Mouse (Mus musculus): Measurements from ENCODE around the gene Fancd2. TPM values are rescaled to one million over a fixed set of nuclear protein-coding genes. Genes with fewer than 3 reads are reported as not detected.

Gene Fancd2
- polyA plus RNA-seq, 1 experiment from 2014 or later = 2.5 TPM

DNA sequence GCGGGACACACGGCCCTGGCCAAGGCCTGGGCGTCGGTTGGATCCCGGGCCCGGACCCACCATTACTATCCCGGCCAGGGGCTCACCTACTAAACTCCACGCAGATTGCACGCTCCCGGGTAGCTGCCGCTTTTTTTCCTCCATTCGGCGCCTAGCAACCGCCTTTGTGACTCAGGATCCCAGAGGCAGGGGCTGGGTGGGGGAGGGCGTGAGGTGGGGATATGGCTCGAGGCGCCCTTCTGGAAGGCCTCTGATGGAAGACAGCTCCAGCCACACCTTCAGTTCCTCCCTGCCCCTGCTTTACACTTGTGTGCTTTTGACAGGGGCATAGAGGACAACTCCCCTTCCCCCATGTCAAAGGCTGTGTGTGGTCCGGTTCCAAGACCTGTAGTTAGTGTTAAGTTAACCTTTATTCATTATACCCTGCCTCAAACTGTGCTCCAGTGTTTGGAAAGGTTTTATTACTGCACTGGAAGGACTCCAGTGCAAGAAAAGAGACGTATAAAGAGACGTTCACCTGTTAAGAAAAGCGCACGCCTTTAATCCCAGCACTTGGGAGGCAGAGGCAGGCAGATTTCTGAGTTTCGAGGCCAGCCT is 69.2 kb downstream of the Fancd2 start, which contains the start of gene Fancd2os:
Fancd2os (minus strand) TSS at position 173 of the 597 bp plus-strand sequence.
- Histone ChIP-seq H3K4me1 (replicated peaks; ENCODE audit: control insufficient read depth, insufficient read depth, low read length) (peaks cover 9% of the 10 kb centered on the region), H3K9me3 (ENCODE audit: control insufficient read depth, low read length) (no peaks in the 10 kb centered on the region), H3K36me3 (replicated peaks; ENCODE audit: control insufficient read depth, insufficient read depth) (no peaks in the 10 kb centered on the region), H3K9ac (no peak within 1 kb of the TSS), H3K27me3 (ENCODE audit: control insufficient read depth, insufficient read depth, low read length) (no peaks in the 10 kb centered on the region), H3K4me3 (replicated peaks; ENCODE audit: low read length) (no peak within 1 kb of the TSS), H3K4me2 (replicated peaks) (no peak within 1 kb of the TSS), H3K27ac (no peak within 1 kb of the TSS)
- WGBS = 31% methylated on average over 23 of the region's 23 CpGs
- DNase-seq (ENCODE audit: low spot score) (no peak), ATAC-seq (ENCODE audit: low FRiP score) (no peak)

GRCm38 (mm10) chr6:113602821-113603220 is 71.3 kb downstream of the Fancd2 start:
- Histone ChIP-seq H3K27me3 (ENCODE audit: control insufficient read depth, insufficient read depth, low read length) (no peaks in the 10 kb centered on the region), H3K4me1 (replicated peaks; ENCODE audit: control insufficient read depth, insufficient read depth, low read length) (peaks cover 21% of the 10 kb centered on the region), H3K4me2 (replicated peaks) (no peak overlapping the region), H3K4me3 (replicated peaks; ENCODE audit: low read length) (no peak overlapping the region), H3K9me3 (ENCODE audit: control insufficient read depth, low read length) (no peaks in the 10 kb centered on the region), H3K9ac (no peak overlapping the region), H3K27ac (no peak overlapping the region), H3K36me3 (replicated peaks; ENCODE audit: control insufficient read depth, insufficient read depth) (0 out of 2 replicates have a peak, but pooled peaks cover 7% of the 10 kb centered on the region)
- 93% methylated on average over 6 of the region's 6 CpGs for WGBS
- DNase-seq (ENCODE audit: low spot score) (no peak), ATAC-seq (ENCODE audit: low FRiP score) (no peak)

- ATAC-seq (ENCODE audit: low FRiP score) (no peak), DNase-seq (ENCODE audit: low spot score) (no peak)
- WGBS = 60% methylated on average over 12 of the region's 12 CpGs
- Histone ChIP-seq H3K4me2 (replicated peaks) (peak overlapping the region; percentile 86), H3K27me3 (ENCODE audit: control insufficient read depth, insufficient read depth, low read length) (no peaks in the 10 kb centered on the region), H3K9ac (peak overlapping the region; percentile 64), H3K9me3 (ENCODE audit: control insufficient read depth, low read length) (no peaks in the 10 kb centered on the region), H3K27ac (peak overlapping the region; percentile 79), H3K36me3 (replicated peaks; ENCODE audit: control insufficient read depth, insufficient read depth) (0 out of 2 replicates have a peak, but pooled peaks cover 7% of the 10 kb centered on the region), H3K4me1 (replicated peaks; ENCODE audit: control insufficient read depth, insufficient read depth, low read length) (peaks cover 21% of the 10 kb centered on the region), H3K4me3 (replicated peaks; ENCODE audit: low read length) (peak overlapping the region; percentile 72)
These were observed 72.5 kb downstream of the Fancd2 start for GRCm38 (mm10) chr6:113603993-113604392.

DNA sequence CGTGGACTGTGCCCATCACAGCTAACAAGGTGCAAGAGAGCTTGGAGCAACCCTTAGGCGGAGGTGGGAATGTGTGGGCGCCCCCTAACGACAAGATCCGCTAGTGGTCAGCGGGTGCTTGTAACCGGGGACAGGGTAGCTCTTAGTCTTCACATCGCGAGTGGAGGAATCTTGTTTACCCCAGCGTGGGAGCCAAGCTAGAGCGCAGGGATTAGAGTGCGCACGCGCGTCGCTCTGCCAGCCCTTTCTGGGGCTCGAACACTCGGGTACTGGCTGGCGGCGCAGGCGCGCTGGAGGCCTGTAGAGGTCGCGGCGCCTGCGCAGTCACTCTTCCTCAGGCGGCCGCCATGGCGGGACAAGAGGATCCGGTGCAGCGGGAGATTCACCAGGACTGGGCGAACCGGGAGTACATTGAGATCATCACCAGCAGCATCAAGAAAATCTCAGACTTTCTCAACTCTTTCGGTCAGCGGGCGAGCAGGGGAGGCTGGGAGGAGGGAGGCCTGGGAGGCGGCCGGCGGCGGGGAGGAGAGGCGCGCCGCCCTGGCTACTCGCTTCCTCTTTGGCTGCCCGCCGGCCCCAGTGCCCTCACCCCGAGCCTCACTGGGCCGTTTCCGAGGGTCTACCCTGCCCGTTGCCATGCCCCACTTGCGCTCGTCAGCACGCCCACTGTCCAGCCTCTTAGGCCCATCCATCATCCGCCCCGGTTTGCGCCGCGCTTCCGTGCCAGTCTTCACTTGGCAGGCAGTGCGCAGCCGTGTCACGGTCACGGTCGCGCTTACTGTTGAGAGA is 73.1 kb downstream of the Fancd2 start, which contains the start of gene Brk1:
Brk1 (plus strand) TSS at position 341 of the 792 bp plus-strand sequence.
- Histone ChIP-seq H3K4me1 (replicated peaks; ENCODE audit: control insufficient read depth, insufficient read depth, low read length) (peaks cover 21% of the 10 kb centered on the region), H3K4me3 (replicated peaks; ENCODE audit: low read length) (peak within 1 kb of the TSS; percentile 72), H3K27me3 (ENCODE audit: control insufficient read depth, insufficient read depth, low read length) (no peaks in the 10 kb centered on the region), H3K9ac (peak within 1 kb of the TSS; percentile 79), H3K4me2 (replicated peaks) (peak within 1 kb of the TSS; percentile 86), H3K27ac (peak within 1 kb of the TSS; percentile 79), H3K36me3 (replicated peaks; ENCODE audit: control insufficient read depth, insufficient read depth) (0 out of 2 replicates have a peak, but pooled peaks cover 7% of the 10 kb centered on the region), H3K9me3 (ENCODE audit: control insufficient read depth, low read length) (no peaks in the 10 kb centered on the region)
- ATAC-seq (ENCODE audit: low FRiP score) (peak; percentile 93), DNase-seq (ENCODE audit: low spot score) (peak; percentile 96)
- under 1% methylated on average over 64 of the region's 65 CpGs for WGBS

DNA sequence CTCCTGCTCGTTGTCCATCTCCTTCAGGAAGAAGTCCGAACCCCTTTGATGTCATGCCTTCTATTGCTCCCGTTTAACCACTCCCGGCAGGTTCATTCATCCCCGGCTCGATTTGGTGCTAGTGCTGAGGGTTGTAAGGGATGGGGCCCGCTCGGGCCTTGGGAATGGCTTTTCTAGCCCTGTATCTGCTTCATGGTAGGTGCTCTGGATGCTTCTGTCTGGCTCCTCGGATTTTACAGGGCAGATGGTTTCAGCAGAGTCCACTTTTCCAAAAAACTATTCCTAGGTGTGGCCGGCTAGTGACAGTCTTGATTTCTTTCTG is 73.7 kb downstream of the Fancd2 start:
- Histone ChIP-seq H3K4me3 (replicated peaks; ENCODE audit: low read length) (peak overlapping the region; percentile 72), H3K4me1 (replicated peaks; ENCODE audit: control insufficient read depth, insufficient read depth, low read length) (peaks cover 21% of the 10 kb centered on the region), H3K36me3 (replicated peaks; ENCODE audit: control insufficient read depth, insufficient read depth) (peaks cover 7% of the 10 kb centered on the region; the same call in 1 of the 2 replicates), H3K9me3 (ENCODE audit: control insufficient read depth, low read length) (no peaks in the 10 kb centered on the region), H3K4me2 (replicated peaks) (peak overlapping the region; percentile 86), H3K9ac (peak overlapping the region; percentile 79), H3K27me3 (ENCODE audit: control insufficient read depth, insufficient read depth, low read length) (no peaks in the 10 kb centered on the region), H3K27ac (peak overlapping the region; percentile 79; the same call in 1 of the 2 replicates)
- WGBS = 4% methylated on average over 10 of the region's 10 CpGs
- DNase-seq (ENCODE audit: low spot score) (no peak), ATAC-seq (ENCODE audit: low FRiP score) (peak; percentile 3; the same call in 1 of the 2 replicates)

- ATAC-seq (ENCODE audit: low FRiP score) (no peak), DNase-seq (ENCODE audit: low spot score) (no peak)
- Histone ChIP-seq H3K27ac (no peak overlapping the region), H3K36me3 (replicated peaks; ENCODE audit: control insufficient read depth, insufficient read depth) (peaks cover 22% of the 10 kb centered on the region), H3K4me2 (replicated peaks) (no peak overlapping the region), H3K9me3 (ENCODE audit: control insufficient read depth, low read length) (no peaks in the 10 kb centered on the region), H3K27me3 (ENCODE audit: control insufficient read depth, insufficient read depth, low read length) (no peaks in the 10 kb centered on the region), H3K4me3 (replicated peaks; ENCODE audit: low read length) (no peak overlapping the region), H3K9ac (no peak overlapping the region), H3K4me1 (replicated peaks; ENCODE audit: control insufficient read depth, insufficient read depth, low read length) (peaks cover 21% of the 10 kb centered on the region)
- WGBS = 94% methylated on average over 6 of the region's 6 CpGs
These were observed 77.4 kb downstream of the Fancd2 start for GRCm38 (mm10) chr6:113608871-113609270.

GRCm38 (mm10) chr6:113609293-113609692 is 77.8 kb downstream of the Fancd2 start:
- H3K27ac ChIP-seq = no peak overlapping the region
- H3K27me3 ChIP-seq (ENCODE audit: control insufficient read depth, insufficient read depth, low read length) = no peaks in the 10 kb centered on the region
- H3K4me3 ChIP-seq (replicated peaks; ENCODE audit: low read length) = no peak overlapping the region
- WGBS = 95% methylated on average over 7 of the region's 7 CpGs
- no peak overlapping the region for H3K9ac ChIP-seq
- DNase-seq (ENCODE audit: low spot score) = no peak
- no peak for ATAC-seq (ENCODE audit: low FRiP score)
- peaks cover 26% of the 10 kb centered on the region for H3K36me3 ChIP-seq (replicated peaks; ENCODE audit: control insufficient read depth, insufficient read depth)
- H3K9me3 ChIP-seq (ENCODE audit: control insufficient read depth, low read length) = no peaks in the 10 kb centered on the region
- peaks cover 17% of the 10 kb centered on the region for H3K4me1 ChIP-seq (replicated peaks; ENCODE audit: control insufficient read depth, insufficient read depth, low read length)
- H3K4me2 ChIP-seq (replicated peaks) = no peak overlapping the region

DNA sequence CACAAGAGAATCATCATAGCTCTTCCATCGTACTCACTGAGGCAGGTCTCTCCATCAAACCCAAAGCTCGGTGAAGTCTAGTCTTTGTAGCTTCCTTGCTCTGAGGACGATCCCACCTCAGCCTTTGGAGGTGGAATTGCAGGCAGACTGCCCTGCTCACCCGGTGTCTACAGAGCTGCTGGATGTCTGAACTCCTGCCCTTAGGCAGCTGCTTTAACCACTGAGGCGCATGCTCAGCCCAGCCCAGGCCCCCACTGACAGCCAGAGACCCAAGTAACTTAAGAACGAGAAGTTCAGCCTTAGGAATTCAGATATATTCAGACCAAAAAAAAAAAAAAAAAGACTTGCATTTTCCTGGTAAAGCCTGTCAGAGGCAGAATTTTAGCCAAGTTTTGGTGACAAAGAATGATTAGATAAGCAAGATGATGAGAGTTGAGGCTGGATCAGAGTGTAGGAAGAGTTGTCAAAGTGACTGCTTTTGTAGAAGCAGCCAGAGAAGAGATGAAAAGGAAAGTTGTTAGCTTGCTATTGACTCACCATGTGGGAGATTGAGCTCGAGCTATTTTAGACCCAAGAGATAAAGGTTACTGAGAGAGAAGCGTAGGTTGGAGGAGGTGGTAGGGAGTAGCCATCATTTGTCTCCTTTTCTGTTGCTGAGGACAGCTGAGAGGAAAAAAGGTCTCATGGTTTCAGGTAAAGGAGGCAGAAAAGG is 80.9 kb downstream of the Fancd2 start:
- Histone ChIP-seq H3K4me1 (replicated peaks; ENCODE audit: control insufficient read depth, insufficient read depth, low read length) (no peaks in the 10 kb centered on the region), H3K27me3 (ENCODE audit: control insufficient read depth, insufficient read depth, low read length) (no peaks in the 10 kb centered on the region), H3K4me2 (replicated peaks) (no peak overlapping the region), H3K9me3 (ENCODE audit: control insufficient read depth, low read length) (no peaks in the 10 kb centered on the region), H3K9ac (no peak overlapping the region), H3K36me3 (replicated peaks; ENCODE audit: control insufficient read depth, insufficient read depth) (peaks cover 51% of the 10 kb centered on the region), H3K27ac (no peak overlapping the region), H3K4me3 (replicated peaks; ENCODE audit: low read length) (no peak overlapping the region)
- no peak for DNase-seq (ENCODE audit: low spot score)
- 96% methylated on average over 8 of the region's 8 CpGs for WGBS
- ATAC-seq (ENCODE audit: low FRiP score) = no peak

GRCm38 (mm10) chr6:113614152-113614551 is 82.7 kb downstream of the Fancd2 start:
- ATAC-seq (ENCODE audit: low FRiP score) = no peak
- no peaks in the 10 kb centered on the region for H3K9me3 ChIP-seq (ENCODE audit: control insufficient read depth, low read length)
- H3K4me2 ChIP-seq (replicated peaks) = no peak overlapping the region
- H3K27me3 ChIP-seq (ENCODE audit: control insufficient read depth, insufficient read depth, low read length) = no peaks in the 10 kb centered on the region
- H3K4me3 ChIP-seq (replicated peaks; ENCODE audit: low read length) = no peak overlapping the region
- H3K36me3 ChIP-seq (replicated peaks; ENCODE audit: control insufficient read depth, insufficient read depth) = peaks cover 63% of the 10 kb centered on the region
- DNase-seq (ENCODE audit: low spot score) = no peak
- no peak overlapping the region for H3K27ac ChIP-seq
- WGBS = 97% methylated on average over 7 of the region's 7 CpGs
- no peak overlapping the region for H3K9ac ChIP-seq
- H3K4me1 ChIP-seq (replicated peaks; ENCODE audit: control insufficient read depth, insufficient read depth, low read length) = no peaks in the 10 kb centered on the region

All from hindbrain, embryonic 14.5 days (tissue).